Mouse (Mus musculus) heart, adult 8-10 months (tissue): ENCODE data around the gene Egln3. TPM values are rescaled to one million over a fixed set of nuclear protein-coding genes. Genes with fewer than 3 reads are reported as not detected.

Source experiments
- DNase-seq: peaks from one replicate; pipeline ENCODE4 v3.0.0; 2022; ENCODE audit warnings: low spot score
- total RNA-seq, 4 experiments: library from RNA; stranded (reverse); gene quantifications; 2 replicates each; pipeline ENCODE4 v1.2.4; 2022

Gene Egln3
- total RNA-seq, 4 experiments from 2014 or later, result 67.8 to 139 (median 92.1) TPM

DNA sequence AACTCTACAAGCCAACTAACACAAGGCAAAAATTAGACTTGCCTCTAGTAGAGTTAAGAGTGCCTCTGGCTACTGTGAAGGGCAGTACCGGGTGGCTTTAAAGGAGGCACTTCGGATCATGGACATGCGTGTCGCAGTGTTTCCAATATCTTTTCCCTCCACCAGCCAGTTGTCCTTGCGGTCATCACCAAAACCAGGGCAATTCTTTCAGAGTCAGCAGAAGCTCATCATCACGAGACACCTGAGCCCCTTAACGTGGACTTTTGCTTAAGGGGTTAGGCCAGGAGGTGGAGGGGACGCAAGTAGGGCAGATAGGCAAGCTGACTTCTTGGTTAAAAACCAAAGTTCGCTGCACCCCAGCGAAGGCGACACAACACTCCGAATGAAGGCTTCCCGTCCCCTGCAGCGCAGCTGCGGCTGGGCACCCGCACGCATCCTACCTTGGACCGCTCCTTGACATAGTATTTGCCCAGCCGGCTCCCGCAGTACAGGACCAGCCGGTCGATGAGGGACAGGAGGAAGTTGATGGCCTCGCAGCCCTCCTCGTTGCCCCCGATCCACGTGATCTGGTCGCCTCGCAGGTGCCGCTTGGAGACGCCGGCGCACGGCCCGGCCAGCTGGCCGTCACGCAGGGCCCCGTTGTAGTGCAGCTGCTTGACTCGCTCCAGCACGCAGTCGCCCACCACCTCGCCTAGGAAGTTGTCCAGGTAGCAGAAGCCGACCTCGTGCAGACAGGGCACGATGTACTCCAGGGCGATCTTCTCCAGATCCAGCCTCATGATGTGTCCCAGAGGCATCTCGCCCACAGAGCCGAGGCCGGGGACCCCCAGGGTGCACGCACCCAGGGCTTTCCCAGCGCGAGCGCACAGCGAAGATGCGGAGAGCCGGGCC lies 650 bp downstream of the Egln3 start:
- no peak for DNase-seq

DNA sequence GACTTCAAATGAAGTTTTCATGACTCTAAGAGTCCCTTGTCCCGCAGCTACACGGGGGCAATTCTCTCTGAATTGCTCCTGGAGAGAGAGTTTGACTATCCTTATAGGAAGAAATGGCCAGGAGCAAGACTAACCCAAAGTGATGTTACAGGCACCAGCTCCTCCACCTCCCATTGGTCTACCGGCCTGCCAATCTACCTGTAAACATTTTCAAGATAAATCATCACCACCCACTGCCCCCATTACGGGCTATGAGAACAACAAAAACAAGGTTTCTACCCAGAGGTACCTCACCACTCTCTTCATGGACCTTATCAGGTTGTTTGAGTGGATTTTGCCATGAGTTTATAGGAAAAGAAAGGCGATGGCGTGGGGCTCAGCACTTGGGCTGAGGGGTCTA lies 1.4 kb downstream of the Egln3 start:
- DNase-seq, result no peak

DNA sequence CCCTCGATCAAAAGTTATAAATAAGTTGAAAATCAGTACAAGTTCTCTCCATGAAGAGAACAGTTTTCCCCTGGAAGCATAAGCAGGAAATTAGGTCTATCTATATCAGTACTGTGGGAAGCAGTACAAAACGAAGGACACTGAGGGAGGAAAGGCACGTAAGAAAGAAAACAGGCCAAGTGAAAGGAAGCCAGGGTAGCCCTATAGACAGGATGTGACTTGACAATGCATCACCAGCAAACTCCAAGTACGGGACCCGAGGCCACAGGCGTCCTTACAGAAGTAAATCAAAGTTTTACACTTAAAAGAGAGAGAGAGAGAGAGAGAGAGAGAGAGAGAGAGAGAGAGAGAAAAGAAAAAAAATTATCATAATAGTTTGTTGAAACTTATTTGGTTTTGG lies 2.8 kb downstream of the Egln3 start:
- no peak for DNase-seq

DNA sequence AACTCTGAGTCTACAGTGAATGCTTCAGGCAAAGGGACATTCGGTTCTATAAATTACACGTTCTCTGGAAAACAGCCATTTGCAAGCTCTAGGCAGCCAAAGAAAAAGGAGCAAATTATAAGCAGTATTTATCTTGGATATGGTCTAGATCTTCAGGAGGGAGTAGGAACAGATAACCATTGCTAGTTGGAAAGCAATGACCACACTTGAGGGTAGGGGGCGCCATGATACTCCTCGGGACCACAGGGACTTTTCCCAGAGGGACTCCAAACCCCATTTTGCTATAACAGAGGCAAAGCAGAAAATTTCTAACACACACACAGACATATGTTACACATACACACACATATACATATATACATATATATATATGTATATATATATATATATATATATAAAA lies 3.5 kb downstream of the Egln3 start:
- no peak for DNase-seq

DNA sequence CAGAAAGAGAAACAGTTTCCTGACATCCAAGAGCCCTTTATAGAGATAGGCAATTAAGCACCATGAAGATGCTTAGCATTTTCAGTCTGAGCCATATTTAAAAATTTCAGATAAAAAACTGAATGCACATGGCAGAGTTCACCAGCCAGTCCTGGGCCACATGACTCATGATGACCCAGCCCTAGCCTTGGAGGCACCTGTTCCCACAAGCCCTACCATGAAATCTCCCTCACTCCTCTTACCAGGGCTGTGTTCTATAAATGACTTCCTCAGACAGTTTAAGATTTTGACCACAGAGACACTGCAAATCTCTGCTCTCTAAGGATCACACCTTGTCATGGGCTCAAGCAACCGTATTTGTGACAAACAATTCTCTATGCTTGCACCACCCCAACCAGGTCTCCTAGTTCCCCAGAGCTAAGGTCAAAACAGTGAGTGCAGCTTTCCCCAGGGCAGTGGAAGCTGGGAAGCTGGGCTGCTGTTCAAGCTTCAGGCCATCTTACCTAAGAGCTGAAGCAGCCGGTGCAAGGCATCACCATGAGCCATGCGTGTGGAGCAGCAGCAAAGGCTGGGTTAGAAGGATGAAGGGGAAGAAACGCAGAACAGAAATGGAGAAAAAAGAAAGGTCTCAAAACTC lies 5.3 kb downstream of the Egln3 start:
- no peak for DNase-seq

DNA sequence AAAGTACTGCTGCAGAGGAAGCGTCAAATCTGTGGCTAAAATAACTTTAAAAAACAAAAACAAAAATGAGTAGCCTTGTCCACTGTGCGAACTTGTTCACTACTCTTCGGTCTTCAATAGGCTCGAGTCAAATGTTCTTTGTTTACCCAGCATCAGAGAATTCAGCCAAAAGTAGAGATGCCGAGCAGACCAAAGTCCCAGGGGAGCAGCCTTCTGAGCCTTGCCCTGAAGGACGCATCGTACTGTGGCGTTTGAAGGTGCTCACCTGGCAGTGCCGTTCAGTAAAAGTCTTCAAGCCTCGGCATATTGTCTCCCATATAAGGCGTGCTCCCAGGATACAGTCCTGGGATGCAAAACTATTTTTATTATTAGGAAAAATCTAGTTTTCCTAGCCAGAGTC lies 5.8 kb downstream of the Egln3 start:
- no peak for DNase-seq

DNA sequence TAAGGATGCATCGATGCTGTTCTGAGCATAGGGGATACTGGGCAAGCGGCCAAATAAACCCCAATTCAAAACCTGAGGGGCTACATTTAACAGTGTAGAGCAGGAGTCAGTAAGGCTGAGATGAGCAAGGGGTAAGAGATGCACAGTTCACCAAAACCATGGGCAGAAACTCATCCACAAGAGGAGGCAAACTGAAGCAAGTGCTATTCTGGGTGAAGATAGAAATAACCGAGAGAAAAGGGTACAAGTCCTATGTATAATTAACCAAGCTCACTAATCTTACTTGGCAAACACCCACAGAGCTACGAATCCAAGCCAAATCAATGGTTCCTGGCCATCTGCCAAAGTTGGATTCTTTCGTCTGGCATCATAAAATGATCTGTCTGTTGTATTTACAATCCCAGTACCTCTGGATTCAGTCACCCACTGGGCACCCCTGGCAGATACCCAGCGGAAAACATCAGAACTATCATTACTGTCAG lies 6.3 kb downstream of the Egln3 start:
- no peak for DNase-seq

DNA sequence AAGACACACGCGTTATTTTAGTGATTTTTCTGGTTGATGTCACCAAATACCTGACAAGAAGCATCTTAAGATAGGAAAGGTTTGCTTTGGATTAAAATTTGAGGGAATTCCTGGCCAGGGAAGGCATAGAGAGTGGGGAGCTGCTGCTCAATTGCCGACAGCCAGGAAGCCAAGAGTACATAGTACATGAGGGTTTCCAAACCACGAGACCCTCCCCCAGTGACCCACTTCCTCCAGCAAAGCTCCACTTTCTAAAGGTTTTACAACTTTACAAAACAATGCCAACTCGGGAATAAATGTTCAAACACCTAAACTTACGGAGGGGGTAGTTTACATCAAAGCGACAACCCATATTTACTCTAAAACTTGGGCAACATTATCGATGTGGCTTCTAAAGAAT lies 6.8 kb downstream of the Egln3 start:
- no peak for DNase-seq

DNA sequence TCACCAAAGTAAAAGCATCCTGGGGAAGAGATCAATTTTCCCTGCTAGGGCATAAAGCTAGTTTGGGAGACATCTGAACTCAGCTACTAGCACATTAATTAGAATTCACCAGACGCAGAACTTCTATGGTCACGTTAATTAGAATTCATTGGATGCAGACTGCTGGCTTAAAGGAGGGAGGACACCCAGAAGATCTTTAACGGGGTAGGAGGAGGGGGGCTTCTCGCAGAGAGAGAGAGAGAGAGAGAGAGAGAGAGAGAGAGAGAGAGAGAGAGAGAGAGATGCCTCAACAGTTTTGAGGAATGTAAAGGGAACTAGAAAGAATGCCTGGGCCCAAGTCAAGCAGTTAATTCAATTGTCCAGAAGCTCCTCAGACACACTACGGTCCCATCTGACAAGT lies 9.5 kb downstream of the Egln3 start:
- DNase-seq, result no peak

DNA sequence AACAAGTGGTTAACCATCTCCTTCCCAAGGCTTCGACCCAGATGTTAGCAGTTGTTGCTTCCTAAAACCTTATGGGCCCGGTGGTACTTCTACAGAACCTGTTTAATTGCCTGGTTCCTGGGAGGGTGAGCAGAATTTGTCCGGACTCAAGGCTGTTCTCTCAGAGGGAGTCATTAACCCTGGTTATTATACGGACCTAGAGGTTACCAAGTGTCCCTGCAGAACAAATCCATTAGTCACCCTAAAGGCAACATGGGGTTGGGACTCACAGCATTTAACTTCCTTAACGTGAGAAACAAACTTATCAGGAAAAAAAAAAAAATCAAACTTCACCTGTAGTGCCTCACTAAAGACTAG lies 11.4 kb downstream of the Egln3 start:
- no peak for DNase-seq

DNA sequence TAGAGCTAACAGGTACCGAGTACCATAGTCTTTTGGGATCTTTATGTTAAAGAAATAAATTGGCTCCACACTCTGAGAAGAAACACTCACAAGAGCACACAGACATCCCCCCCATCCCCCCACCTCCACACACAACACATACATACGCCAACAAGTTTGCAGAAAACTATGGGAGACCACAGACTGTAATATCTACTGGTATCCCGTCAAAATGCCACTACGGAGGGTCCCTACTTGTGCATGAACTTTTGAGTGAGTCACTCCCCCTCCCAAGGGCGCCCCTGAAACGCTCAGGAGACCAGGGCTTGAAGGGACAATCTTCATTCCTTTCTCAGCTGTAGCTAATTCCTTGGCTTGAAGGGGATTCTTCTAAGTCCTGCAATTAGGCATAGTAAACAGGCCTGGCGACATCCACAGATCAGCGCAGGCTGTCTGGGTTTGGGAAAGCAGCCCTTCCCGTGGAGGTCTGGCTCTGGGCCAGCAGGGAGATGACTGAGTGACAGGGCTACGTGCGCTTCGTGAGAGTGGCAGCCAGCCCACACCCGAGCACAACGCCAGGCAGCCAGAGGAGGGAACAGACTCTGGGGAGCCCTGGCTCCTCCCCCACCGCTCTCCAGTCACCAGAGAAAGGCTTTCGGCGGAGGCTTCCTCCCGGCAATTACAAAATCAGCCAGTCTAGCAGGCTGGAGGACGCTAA lies 11.9 kb downstream of the Egln3 start:
- peak; percentile 93 for DNase-seq

DNA sequence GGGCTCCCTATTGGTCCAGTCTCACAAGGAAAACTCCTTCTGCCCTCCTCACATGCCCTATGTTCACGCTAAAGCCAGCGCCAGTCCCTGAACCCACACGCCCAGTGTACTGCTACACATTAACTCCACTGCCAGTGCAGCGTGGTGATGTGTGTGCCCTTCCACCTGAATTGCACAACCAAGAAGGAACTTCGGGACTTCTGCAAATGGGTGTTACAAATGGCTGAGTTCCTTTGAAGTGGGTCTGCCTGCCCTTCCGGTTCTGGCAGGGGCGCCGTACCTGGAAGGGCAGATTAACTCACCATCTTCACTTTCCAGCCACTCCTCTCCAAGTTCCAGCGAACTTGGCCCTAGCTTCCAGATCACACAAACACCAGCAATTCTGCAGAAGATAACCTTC lies 12.5 kb downstream of the Egln3 start:
- no peak for DNase-seq

DNA sequence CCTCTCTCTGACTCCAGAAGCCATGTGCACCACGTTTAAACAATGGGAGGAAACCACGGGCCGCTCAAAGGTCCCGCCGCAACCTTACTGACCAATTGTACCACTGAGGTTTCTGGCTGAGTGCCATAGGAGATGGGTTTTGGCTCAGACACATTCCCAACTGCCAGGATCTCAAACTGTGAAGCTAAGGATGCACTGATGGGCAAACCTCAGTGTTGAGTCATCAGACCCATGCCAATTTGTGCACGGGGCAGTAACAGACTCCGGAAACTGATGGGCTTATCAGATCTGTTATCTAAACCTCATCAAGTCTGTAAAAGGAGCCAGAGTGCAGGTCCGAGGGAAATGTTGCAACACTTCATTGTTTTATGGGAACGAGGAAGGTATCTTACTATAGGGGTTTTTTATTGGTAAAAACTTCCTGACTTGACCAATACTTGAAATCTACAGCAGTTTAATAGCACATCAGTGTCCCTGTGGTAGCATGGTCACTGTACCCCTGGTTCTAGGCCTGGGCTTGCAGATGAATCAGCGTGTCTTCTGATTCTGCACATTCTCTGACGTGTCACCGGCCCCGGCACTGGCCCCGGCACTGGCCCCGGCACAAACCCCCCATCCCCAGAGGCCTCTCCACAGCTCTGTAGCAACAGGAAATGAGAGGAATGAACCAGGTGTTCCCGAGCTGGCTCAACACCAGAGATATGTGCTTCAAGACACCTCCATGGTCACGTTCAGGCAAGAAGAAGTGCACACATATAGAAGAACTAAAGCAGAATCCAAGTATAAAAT lies 15.7 kb downstream of the Egln3 start:
- DNase-seq, result peak; percentile 72

DNA sequence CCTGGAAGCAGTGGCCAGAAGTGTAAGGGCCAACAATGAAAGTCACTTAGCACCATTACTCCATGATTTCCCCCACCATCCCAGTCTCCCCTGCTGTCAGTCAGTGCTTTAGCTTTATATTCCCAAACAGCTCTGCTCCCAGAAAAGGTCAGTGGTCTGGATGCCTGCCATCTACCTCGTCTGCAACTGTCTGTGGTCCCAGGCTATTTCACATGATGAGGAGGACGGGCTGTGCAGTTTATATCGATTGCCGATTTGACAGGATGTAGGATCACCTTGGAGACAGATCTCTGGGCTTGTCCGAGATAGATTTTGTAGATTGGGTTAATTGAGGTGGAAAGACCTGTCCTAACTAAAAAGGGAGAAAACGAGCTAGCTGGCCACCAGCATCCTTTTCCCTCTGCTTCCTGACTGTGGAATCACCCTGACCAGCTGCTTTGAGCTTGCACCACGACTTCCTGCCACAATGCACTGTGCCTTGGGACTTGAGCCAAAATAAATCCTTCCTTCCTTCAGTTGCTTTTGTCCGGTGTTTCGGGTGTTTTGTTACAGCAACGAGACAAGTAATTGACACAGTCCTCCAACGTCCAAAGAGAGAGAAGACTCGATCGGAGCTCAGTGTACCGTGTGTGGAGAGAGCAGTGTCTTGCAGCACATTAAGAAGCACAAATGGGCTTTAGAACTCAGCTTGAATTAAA lies 16.6 kb downstream of the Egln3 start:
- DNase-seq, result no peak

DNA sequence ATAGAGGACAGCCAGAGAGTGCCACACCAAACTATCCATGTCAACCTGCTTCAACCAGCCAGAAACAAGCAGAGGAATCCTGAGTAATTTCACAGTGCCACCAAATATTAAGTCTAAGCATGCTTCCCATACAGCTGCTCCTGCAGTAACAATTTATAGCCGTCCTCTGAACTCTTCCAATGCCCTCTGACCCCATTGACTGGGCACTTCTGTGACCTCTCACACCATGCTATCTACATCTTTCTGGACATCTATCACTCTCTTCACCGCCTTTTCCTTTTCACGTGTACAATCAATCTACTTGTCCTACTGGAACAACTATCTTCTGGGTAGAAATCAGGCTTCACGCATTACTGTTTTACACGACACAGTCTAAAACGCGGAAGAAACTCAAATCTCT lies 19.4 kb downstream of the Egln3 start:
- DNase-seq, result no peak

DNA sequence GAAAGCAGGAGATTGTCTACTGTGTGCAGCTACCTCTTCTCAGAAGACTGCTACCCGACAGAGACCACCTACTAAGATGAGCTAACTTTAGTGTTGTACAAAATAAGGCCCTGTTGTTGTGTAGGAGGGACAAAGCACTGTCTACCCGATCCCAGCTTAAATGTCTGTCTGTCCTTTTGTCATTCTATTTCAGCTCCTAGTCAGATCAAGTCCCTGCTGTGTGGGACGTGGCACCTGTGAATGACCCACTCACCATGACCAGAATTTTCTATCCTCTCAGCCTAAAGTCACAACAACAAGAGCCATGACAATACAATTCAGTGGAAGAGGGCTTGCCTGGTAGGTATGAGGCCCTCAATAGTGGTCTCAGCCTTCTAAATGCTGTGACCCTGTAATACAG lies 25.3 kb downstream of the Egln3 start:
- no peak for DNase-seq

DNA sequence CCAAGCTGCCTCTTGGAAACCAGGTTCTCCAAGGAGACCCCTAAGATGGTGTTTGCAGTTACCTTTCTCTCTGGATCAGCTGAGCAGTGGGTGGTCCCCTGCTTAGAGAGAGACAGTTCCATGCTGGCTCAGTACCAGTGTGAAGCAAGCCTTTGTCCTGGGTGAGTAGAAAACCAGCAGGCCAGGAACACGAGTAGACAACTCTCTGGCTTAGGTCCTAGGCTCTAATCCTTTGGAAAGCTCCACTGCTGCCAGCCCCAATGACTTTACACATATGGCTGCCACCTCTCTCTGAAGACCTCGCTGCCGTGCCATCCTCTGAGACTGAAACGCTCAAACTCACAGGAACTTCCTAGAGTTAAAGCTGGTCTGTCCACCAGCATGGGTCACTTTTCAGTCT lies 34.9 kb downstream of the Egln3 start:
- DNase-seq, result no peak

DNA sequence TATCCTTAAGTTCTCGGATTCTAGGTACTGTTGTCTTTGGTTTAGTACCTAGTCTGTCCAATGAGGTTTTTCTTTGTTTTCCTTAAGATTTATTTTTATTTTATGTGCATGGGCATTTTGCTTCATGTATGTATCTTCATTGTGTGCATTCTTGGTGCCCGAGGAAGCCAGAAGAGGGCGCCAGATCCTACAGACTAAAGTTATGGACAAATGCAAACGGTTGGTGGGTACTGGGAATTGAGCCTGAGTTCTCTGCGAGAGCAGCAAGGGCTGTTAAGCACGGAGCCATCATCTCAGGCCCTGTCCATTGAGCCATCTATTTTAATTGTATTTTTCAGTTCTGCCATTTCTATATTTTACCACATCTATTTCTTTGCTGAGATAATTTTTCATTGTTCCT lies 35.9 kb downstream of the Egln3 start:
- no peak for DNase-seq

DNA sequence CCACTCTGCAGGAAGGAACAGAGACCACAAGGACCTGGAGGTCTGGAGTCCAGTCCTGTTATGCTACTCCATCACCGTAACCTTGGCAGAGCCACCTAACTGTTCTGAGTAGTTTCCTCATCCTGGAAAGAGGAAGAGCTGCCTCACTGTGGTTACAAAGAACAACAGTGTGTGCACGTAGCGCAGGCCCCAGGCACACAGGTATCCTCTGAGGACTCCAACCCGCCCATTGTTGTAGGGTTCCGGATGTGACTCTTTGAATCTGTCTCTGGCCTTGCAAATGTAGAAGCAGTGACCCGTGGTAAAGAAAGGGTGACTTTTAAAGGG lies 39.0 kb downstream of the Egln3 start:
- no peak for DNase-seq

DNA sequence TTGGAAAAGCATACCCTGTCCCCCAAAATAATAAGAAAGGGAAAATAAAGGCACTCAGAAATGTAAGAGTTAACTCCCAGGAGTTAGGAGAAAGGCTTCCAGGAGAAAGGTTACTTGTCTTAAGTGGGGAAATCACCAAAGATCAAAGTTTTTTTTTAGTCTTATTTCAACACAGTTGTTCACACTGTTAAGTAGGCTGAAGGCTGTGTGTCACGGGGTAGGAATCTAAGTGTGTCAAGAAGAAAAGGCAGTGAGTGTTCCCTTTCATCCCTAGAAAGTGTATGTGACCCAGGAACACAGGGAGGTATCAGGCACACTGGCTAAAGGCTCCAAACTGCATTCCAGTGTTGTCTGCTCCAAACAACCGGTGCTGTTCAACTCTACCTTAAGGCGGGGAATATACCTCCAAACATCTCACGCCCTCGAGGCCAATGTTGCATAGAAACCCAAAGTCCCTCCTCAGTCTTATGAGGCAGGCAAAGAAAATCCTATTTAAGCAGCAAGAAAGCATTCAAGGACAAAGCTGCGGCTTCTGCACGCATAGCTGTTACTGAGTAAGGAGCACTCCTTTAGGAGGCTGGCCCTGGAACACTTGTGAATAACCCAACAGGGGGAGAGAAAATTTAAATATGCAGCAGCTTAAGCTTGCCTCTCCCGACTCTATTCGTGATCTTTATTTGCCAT lies 39.5 kb downstream of the Egln3 start:
- no peak for DNase-seq

DNA sequence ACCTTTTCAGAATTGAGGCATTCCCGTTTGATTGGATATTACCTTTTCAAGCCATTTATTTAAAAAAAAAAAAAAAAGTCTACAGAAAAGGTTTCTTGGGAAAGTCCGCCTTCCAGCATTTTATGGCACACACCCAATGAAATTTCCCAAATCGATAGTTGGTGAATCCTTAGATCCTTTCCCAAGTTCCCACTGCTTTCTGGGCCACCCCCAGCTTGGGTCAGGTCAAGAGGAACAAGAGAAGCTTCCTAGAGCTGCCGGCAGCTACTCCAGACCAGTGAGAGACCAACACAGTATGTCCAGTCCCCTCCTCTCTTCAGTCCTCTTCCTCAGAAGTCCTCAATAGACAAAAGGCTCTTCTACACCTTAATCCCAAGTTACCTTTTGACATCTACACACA lies 40.5 kb downstream of the Egln3 start:
- DNase-seq, result no peak
